Mouse (Mus musculus) heart, postnatal 4 days (tissue): ENCODE measurements around the gene Sp2. TPM values are rescaled to one million over a fixed set of nuclear protein-coding genes. Genes with fewer than 3 reads are reported as not detected.

ENCODE experiments used
- DNase-seq: peaks from one replicate; pipeline ENCODE4 v3.0.0; 2021
- total RNA-seq, 2 experiments: library from RNA; stranded (reverse); gene quantifications; 2 replicates each; pipeline ENCODE4 v1.2.3; 2021

Gene Sp2
- total RNA-seq, 2 experiments from 2014 or later: 18.8 to 19.3 TPM

DNA sequence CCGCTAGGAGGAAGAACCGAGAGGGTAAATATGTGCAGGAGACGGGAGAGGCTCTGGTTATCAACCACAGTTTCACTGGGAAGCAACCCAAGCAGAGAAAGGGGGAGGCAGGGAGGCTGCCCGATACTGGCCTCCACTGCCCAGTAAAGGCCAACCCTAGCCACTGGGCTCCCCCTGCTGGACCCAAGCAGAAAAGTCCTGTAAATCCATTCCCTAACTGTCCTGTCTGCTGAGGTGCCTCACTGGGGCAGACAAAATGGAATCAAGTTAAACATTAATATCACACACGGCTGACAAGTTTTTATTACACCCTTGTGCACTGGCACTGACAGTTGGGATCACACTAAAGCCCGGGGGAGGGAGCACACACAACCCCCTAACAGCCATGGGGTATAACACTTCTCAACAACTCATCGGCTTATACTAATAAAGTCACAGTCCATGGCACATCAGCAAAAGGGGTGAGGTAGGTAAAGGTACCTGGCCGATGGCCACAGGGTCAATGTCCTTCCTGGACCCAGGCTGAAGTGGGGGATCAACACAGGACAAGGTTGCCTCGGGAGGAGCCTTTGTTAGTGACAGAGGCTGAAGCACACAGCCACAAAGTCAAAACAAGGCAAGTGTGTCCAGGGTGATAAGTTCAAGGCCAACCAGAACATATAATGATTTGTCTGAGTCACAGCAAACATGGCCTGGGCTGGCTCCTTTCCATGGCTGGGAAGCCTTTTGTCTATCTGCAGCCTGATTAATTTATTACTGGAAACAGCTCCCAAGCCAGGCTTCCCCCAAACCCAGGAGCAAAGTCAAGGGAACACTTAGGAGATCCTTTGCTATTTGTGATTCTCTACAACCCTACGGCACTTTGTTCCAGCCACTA is 45.0 kb downstream of the Sp2 start:
- DNase-seq: peak; percentile 71

DNA sequence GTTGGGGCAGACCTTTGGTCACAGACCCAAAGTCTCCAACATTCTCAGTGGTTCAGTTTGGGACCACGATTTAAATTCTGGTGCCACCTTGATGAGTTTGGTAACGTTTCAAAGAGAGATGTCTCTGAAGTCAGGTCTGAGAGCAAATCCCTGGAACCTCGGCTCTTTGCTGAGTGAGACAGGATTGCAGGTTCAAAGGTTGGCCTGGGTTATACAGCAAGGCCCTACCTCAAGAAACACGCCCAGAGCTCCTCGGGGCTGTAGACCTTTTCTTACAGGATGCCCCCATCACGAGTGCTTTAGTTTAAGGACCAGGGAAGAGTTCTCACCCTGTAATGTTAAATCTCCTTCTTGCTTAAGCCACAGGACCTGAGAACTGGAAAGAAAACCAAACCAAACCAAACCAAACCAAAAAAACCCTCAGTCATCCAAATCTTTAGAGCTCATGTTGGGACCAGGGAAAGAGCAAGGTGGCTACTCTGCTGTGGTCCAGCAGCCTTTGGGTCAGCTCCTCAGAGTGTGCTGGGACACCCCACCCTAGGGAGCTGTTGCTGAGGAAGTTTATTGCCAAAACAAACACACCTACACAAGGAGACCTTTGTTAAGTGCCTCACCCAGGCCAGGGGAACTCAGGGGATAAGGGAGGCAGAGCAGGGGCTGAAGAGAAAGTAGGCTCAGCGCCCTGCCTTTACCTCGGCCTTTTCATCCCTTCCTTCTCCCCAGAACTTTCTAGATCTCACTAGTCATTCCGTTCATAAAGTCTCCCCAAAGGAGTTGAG is 46.7 kb downstream of the Sp2 start:
- no peak for DNase-seq

DNA sequence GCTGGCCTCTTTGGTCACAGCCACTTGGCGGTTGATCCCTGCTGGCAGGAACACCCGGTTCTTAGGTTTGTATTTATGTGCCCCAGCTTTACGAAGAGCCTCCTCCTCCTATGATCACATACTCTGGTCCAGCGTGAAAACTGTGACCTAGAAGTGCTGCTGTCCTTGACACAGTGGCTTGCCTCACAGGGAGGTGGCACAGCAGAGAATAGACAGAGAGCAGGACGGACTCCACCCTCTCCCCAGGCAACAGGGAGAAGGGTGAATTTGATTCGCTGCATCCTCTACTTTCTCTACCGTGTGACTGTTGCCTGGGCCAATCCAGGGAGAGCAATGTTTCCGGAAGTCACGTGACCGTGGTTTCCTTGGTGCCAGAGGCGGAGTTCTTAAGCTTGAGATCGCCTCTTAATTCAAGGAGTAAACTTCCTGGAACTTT is 47.8 kb downstream of the Sp2 start:
- DNase-seq: peak; percentile 60

DNA sequence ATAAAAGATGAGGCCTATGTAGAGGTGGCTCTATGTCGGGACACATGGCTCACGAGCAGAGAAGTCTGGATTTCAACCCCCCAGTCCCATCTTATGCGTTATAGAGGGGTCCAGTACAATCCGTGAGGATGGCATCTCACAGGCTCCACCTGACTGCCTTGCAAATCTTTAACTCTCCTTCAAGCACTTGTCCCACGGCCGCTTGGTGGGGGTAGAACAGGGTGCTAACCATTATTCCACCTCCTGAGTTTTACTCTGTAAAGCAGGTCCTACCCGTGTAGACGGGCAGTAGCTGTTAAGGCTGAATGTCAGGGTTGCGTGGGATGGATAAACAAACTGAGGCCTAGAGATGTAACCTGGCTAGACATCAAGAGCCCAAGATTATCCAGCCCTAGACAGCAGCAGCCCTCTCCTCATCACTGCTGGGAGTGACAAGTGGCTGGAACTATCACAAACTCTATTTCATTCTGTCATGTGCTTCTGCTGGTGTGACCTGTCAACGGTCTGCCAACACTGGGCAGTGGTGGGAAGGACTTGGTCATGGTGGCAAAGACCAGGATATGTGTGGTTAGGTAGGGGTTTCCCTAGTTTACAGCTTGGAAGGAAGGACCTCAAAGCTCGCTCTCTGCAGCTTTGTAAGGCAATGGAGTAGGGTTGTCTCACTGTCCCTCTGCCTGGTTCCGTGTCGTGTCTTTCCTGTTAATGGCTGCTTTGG is 49.0 kb downstream of the Sp2 start:
- DNase-seq: no peak

DNA sequence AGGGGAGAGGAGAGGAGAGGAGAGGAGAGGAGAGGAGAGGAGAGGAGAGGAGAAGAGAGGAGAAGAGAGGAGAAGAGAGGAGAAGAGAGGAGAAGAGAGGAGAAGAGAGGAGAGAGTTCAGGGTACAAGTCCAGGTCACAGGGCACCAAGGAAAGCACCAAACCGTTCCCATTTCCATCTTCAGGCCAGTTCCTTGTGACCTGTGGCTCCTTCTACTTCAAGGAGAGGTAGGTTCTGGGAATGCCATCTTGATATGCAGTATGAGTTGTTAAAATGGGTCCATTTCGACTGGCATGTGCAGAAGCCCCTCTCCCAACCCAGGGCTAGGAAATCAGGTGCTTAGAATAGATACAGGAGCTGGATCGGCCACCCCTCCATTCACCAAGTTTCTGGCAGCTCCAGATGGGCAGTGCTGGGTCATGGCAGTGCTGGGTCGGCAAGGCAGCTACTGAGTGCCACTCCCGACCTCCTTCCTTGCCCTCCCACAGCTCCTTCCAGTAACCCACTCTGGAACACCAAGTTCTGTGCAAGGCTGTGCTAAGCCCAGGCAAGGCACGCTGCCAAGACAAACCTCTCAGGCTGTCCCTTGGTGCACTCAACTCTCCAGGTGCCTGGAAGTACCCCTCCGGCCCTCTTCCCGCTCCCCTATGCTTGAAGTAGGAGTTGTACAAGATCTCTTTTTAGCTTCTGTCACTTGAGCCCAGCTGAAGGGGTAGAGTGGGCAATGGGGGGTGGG is 51.3 kb downstream of the Sp2 start:
- DNase-seq: peak; percentile 40

DNA sequence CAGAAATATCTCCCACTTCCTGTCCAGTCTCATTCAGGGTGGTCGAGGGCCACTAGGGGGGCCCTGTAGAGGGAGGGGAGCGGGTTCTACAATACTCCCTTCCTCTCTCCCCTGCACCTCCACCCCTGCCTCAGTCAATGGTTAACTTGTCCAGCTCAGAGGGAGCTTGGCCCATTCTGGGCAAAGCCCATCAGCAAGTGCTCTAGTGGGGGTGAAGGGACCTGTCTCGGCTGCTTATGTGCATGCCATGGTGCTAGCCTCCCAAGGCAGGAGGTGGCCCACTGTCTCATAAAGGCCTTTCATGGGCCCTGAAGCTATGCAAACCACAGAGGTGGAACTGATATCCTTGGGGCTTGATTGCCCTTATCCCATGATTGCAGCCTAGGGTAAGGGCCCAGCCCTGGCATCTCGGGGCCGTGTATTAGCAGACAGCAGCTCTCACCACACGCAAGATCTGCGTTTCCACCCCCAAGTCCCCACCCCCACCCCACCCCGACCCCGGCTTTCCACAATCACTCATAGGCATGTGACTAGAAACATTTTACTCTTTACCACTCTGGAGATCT is 52.9 kb downstream of the Sp2 start:
- no peak for DNase-seq

DNA sequence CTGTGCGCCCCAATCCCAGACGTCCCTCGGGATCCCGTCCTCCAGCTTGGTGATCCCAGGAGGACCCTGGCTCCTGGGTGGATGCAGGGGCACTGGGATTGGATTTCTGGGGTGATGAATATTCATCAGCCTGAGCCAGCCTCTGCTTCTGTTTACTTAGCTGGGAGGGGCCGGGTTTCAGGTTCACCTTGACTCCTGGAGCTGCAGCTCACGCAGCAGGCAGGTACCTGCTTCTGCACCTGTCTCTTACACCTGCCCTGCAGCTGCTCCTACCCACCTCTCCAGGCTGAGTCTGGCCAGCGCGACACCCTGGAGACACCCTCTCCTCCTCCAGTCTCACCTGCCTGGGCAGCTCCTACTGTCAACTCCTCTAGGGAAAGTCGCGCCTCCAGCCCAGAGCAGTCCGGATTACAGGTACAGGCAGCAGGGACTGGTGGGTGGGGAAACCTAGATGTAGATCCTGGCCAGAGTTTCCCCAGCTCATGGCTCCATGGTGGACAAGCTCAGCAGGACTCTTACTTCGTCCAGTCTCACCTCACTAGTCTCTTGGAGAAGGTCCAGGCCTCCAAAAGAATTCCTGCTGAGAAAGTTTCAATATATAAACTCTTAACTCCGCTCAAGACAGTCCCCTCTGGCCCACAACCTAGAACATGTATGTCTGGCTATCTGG is 53.5 kb downstream of the Sp2 start:
- DNase-seq: no peak

DNA sequence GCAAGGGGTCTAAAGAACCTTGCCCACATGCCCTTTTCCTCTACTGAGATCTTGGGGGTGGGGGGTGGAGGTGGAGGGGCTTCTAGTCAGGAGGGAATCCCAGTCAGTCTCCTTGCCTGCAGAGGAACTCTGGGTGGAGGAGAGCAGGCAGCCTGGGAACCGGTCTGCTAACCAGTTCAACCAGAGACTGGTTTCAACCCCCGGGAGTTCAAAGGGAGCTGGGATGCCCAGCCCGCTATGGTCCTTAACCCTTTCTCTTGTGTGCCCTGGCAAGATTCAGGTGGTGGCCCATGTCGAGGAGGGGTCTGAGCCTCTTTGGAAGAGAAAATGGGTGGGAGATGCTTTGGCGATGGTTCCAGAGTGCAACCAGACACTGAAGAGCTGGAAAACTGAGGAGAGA is 54.1 kb downstream of the Sp2 start:
- no peak for DNase-seq

DNA sequence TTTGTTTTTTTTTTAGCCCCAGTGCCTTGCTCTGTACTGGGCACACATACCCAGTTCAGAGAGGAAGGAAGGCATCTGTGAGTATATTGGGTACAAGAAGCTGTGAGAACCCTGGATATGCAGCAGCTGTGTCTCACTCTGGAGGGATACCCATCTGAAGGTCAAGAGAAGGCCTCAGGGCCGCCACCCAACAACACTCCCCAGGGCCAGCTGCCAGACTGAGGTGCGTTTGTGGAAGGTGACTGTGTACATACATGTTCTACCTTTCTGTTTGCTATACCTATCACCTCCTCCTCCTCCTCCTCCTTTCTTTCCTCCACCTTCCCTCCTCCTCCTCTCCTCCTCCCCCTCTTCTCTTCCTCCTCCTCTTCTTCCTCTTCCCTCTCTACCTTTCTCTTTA is 54.7 kb downstream of the Sp2 start, which contains the start of gene Prr15l:
Gene Prr15l (plus strand): TSS at position 17 of the 400 bp plus-strand sequence.
- DNase-seq: no peak

DNA sequence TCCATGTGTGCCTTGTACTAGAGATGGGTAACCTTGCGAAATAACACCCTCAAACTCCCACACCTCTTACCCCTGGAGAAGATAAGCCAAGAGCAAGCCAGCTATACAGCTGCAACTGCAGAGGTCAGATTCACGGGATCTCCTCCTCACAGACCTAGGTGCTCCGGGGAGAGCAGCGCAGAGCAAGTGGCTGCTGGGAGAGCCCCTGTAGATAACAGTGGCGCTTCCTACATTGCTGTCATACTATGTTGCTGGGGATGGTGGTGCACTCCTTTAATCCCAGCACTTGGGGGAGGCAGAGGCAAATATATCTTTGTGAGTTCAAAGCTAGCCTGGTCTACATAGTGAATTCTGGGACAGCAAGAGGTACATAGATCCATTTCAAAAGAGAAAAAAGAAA is 56.2 kb downstream of the Sp2 start:
- no peak for DNase-seq

DNA sequence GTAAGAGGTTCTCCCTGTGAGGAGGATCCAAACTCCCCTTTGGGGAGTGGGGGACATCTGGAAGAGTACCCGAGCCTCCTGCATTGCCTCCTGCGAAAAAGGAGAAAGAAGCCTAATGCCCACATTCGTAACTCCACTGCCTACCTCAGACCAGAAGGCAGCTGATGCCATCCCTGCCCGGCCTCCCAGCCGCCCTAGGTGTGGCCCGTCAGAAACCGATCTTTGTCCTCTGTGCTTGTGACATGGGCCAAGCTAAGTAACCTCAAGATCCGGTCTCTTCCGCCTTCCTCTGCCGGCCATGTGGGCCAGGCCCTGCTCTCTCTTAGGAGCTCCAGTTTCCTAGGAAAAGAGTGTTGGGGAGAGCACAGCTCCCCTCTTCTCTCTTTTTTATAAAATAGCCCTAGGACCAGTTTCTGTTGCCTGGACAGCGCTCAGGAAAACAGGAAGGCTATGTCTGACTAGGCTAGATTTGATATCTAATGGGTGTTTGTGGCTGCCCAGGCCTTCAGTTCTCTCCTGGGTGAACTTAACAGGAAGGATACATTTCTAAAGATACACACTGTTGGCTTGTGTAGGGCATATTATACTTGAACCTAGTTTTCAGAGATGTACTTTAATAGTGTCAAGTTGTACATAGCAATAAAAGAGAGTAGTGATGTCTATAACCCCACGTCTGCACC is 57.1 kb downstream of the Sp2 start:
- no peak for DNase-seq

DNA sequence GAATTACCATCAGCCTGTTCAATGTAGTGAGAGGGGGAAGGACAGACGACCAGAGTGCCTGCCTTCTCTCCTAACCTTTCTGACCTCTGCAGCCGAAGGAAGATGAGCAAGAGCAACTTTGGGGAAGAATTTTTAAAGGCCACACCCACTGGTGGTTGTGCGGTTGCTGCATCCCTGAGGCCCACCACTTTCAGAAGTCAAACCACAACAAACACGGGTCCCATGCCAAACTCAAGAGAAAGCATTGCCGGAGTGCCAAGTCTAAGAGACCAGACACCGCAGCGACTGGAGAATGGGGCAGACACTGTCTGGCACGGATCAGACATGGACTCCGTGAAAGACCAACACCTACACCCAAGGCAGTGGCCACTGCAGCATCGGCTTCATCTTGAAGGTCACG is 57.9 kb downstream of the Sp2 start:
- no peak for DNase-seq

DNA sequence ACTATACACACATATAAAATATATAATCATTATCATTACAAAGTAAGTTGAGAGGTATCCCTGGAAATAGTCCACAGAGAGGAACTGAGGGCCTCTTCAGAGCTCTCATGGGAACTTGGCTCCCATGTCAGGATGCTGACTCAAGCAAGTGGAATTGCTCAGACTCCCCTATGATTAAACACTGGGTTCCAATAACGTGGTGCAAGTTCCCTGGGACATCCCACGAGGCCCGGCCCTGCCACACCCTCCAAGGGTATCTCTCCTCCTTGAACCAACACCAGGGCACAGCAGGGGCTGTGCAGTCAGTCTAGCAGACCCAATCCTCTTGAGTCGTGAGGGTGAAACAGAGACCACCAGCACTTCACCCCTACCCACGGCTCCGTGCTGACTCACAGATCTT is 63.8 kb downstream of the Sp2 start:
- no peak for DNase-seq

DNA sequence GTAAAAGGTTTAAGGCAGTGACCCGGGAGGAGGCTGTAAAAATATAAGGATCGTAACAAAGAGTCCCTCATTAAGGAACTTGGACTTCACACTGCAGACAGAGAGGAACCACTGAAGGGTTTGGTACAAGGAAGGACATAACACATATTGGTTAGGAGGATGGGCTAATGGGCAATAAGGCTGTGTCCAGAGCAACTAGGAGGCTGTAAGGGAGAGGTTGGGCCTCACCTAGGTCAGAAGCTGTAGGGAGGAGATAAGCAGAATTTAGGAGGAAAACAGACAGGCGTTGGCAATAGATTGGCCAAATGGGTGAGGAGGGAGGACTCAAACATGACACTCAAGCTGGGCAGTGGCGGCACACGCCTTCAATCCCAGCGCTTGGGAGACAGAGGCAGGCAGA is 65.3 kb downstream of the Sp2 start:
- no peak for DNase-seq

DNA sequence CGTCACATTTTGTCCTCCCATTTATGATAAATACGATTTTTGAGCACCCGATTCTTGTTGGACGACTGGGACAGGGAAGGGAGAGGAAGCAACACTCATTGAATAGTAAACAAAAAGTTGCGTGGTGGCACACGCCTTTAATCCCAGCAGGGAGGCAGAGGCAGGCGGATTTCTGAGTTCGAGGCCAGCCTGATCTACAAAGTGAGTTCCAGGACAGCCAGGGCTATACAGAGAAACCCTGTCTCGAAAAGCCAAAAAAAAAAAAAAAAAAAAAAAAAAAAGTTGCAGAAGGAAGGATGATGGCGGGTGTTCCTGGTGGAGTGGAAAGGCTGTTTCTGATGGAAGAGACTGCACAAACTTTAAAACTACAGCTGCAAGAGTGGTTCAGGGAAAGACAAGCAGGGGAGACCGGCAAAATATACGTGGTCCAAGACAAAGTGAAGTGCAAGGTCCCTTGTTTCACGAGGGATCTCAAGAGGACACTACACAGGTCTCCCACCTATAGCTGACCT is 65.8 kb downstream of the Sp2 start:
- no peak for DNase-seq

DNA sequence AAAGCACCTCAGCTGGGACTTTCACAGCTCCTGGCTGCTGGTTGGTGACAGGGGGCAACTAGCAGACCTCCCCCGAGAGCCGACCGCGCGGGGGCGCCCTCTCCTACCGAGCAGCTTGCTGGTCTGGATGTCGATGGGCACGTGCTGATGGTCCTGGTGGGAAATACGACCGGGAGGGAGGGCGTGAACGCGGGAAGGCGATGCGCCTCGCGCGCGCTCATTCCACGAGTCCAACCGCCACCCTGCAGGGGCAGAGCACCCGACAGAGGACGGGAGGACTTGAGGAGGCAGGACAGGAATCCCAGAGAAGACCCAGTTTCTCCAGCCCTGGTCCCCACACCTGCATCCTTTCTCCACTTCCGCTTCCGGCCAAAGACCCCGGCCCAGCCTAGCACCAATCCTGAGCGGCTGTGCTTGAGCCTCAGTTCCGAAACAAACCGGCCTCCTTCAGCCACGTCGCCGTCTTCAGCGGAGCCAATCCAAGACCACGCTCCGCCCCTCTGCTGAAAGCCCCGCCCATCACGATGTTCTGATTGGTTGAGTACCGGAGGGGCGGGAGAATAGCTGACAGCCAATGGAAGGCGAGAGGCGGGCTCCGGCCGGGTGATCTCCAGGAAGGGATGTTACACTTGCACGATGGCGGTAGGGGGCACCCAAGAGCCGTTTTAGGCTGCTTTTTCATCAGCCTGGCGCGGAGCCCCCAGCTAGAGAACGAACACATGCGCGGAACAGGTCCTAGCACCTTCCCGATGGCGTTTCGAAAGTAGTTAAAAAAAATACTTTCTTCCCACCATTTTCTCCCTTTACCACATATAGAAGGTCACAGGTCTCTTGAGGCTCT is 66.5 kb downstream of the Sp2 start, which contains the start of gene Cdk5rap3:
Gene Cdk5rap3 (minus strand): TSS at position 453 of the 841 bp plus-strand sequence.
- DNase-seq: peak; percentile 99

DNA sequence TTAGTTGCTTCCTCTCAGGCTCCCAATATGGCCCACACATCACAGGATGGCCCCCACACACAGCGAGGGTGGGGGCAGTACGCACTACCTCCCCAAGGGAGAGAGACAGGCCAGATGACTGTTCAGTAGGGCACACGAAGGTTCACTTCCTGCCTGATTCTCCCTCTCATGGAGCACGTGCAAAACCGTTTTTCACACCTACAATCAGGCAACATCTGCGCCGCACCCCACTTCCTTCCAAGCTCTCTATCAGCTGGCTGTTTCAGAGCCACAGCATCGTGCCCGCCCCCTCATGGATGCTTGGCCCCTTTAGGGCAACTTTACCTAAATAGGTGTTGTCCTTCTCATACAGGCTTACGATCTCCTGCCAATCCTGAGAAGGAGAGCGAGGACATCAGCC is 70.1 kb downstream of the Sp2 start:
- DNase-seq: no peak

DNA sequence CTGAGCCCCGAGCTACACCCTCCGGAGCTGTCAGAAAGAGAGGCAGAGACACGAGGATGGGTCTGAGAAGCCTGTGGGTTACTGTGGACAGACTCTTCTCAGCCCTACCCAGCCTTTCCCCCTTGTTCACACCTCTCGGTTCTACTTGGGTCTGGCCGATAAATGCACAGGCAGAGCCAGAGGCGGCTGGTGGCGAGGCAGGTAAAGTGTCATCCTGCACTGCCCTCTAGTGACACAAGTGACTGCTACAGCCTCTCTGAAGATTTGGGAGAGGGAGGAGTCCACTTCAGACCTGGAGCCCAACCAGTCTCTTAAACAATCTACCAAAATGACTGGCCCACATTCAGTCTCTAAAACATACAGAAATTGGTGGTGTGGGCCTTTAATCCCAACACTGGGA is 72.8 kb downstream of the Sp2 start:
- peak; percentile 90 for DNase-seq

DNA sequence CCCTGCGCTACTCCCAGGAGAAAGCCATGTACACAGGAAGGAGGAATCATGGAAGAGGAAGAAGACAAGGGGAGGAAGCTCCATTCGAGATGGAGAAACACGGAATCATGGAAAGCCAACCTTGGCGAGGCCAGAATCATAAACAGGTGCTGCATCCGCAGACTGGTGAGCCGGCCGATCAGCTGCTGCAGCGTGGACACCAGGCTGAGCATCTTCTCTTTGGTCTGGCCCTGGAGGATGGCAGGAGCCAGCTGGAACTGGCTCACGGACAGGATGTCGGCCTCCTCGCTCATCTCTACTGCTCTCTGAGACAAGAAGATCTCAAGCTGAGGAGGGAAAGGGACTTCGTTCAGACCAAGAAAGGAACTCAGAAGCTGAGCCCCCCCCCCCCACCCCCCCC is 74.2 kb downstream of the Sp2 start:
- no peak for DNase-seq
